Mouse (Mus musculus) lung, embryonic 15.5 days (tissue): ENCODE measurements around the gene Topors. TPM values are rescaled to one million over a fixed set of nuclear protein-coding genes. Genes with fewer than 3 reads are reported as not detected.
A peak's percentile ranks its signal among the peaks of the same experiment; 100 is the strongest.

Experiments used
- ATAC-seq: fragments of 200-750 bp; cut with Nextera tagmentation; 2 replicates; pipeline ENCODE4 v1.8.0; 2017; ENCODE audit warnings: moderate number of reproducible peaks, borderline replicate concordance; ENCODE audit not compliant: low FRiP score, low TSS enrichment; ENCODE audit errors: extremely low read depth
- H3K27ac ChIP-seq: fragments of 300-500 bp; sonication (generic); 2 replicates; pipeline ENCODE4 v1.5.1; 2015; ENCODE audit warnings: moderate library complexity, mild to moderate bottlenecking, inconsistent platforms
- H3K27me3 ChIP-seq: fragments of 300-500 bp; sonication (generic); 2 replicates; pipeline ENCODE4 v1.6.1; 2015; ENCODE audit warnings: inconsistent platforms
- H3K36me3 ChIP-seq: fragments of 300-500 bp; sonication (generic); 2 replicates; pipeline ENCODE4 v1.6.1; 2015; ENCODE audit warnings: inconsistent platforms
- H3K4me1 ChIP-seq: fragments of 300-500 bp; sonication (generic); 2 replicates; pipeline ENCODE4 v1.6.1; 2015; ENCODE audit warnings: inconsistent platforms
- H3K4me2 ChIP-seq: fragments of 300-500 bp; sonication (generic); 2 replicates; pipeline ENCODE4 v1.6.1; 2015; ENCODE audit warnings: inconsistent platforms, mild to moderate bottlenecking, moderate library complexity
- H3K4me3 ChIP-seq: fragments of 300-500 bp; sonication (generic); 2 replicates; pipeline ENCODE4 v1.5.1; 2015; ENCODE audit warnings: mild to moderate bottlenecking, inconsistent platforms
- H3K9ac ChIP-seq: fragments of 300-500 bp; sonication (generic); 2 replicates; pipeline ENCODE4 v1.6.1; 2015; ENCODE audit warnings: inconsistent platforms
- H3K9me3 ChIP-seq: fragments of 300-500 bp; sonication (generic); 2 replicates; pipeline ENCODE4 v1.6.1; 2016; ENCODE audit warnings: inconsistent platforms
- WGBS: fragments of 180-500 bp; shearing (Covaris S2); methylation state at CpG from one replicate; pipeline ENCODE4 v1.1.7; 2015; 5-methylcytosine and 5-hydroxymethylcytosine counted together
- polyA plus RNA-seq: library from polyadenylated mRNA; unstranded; fragments of >200 nt; fragmentation: Nextera tagmentation; extraction: Ambion mirVana; gene quantifications from 2 replicates; pipeline ENCODE4 v1.2.1, GENCODE M21; 2015

Topors gene
- polyA plus RNA-seq, 1 experiment from 2014 or later, result 45.7 TPM

GRCm38 (mm10) chr4:40221876-40222585 lies 47.6 kb downstream of the Topors start:
- whole genome bisulfite sequencing, result 38% methylated on average over 21 of the region's 21 CpGs
- Histone ChIP-seq H3K9ac (no peak overlapping the region), H3K27ac (no peak overlapping the region), H3K4me2 (no peak overlapping the region), H3K4me3 (no peak overlapping the region), H3K9me3 (no peaks in the 10 kb centered on the region), H3K4me1 (no peaks in the 10 kb centered on the region), H3K36me3 (0 out of 2 replicates have a peak, but pooled peaks cover 5% of the 10 kb centered on the region), H3K27me3 (no peaks in the 10 kb centered on the region)
- no peak for ATAC-seq

GRCm38 (mm10) chr4:40221004-40221760 lies 48.5 kb downstream of the Topors start:
- ATAC-seq, result no peak
- Histone ChIP-seq H3K27me3 (no peaks in the 10 kb centered on the region), H3K4me3 (no peak overlapping the region), H3K36me3 (0 out of 2 replicates have a peak, but pooled peaks cover 5% of the 10 kb centered on the region), H3K4me2 (peak overlapping the region; percentile 30; the same call in 1 of the 2 replicates), H3K9ac (no peak overlapping the region), H3K4me1 (no peaks in the 10 kb centered on the region), H3K9me3 (no peaks in the 10 kb centered on the region), H3K27ac (no peak overlapping the region)
- 22% methylated on average over 14 of the region's 14 CpGs for WGBS

- H3K36me3 ChIP-seq, result 0 out of 2 replicates have a peak, but pooled peaks cover 5% of the 10 kb centered on the region
- no peaks in the 10 kb centered on the region for H3K4me1 ChIP-seq
- H3K4me2 ChIP-seq, result peak overlapping the region; percentile 30
- H3K27me3 ChIP-seq, result no peaks in the 10 kb centered on the region
- H3K27ac ChIP-seq, result no peak overlapping the region
- ATAC-seq, result no peak
- no peak overlapping the region for H3K4me3 ChIP-seq
- no peaks in the 10 kb centered on the region for H3K9me3 ChIP-seq
- no peak overlapping the region for H3K9ac ChIP-seq
- 13% methylated on average over 12 of the region's 12 CpGs for WGBS
Observed at GRCm38 (mm10) chr4:40220437-40220836, 49.2 kb downstream of the Topors start.

GRCm38 (mm10) chr4:40218382-40218781 lies 51.3 kb downstream of the Topors start:
- Histone ChIP-seq H3K9ac (no peak overlapping the region), H3K4me3 (no peak overlapping the region), H3K36me3 (no peaks in the 10 kb centered on the region), H3K4me1 (no peaks in the 10 kb centered on the region), H3K9me3 (no peaks in the 10 kb centered on the region), H3K27ac (no peak overlapping the region), H3K27me3 (no peaks in the 10 kb centered on the region), H3K4me2 (no peak overlapping the region)
- ATAC-seq, result no peak
- 74% methylated on average over 7 of the region's 7 CpGs for WGBS

GRCm38 (mm10) chr4:40217910-40218309 lies 51.7 kb downstream of the Topors start:
- H3K4me1 ChIP-seq, result no peaks in the 10 kb centered on the region
- no peaks in the 10 kb centered on the region for H3K36me3 ChIP-seq
- no peak overlapping the region for H3K4me2 ChIP-seq
- 53% methylated on average over 3 of the region's 3 CpGs for WGBS
- H3K9me3 ChIP-seq, result no peaks in the 10 kb centered on the region
- no peak overlapping the region for H3K4me3 ChIP-seq
- no peak overlapping the region for H3K9ac ChIP-seq
- H3K27ac ChIP-seq, result no peak overlapping the region
- H3K27me3 ChIP-seq, result no peaks in the 10 kb centered on the region
- ATAC-seq, result no peak

- H3K27ac ChIP-seq, result no peak overlapping the region
- no peak overlapping the region for H3K4me2 ChIP-seq
- no peak for ATAC-seq
- no peak overlapping the region for H3K4me3 ChIP-seq
- H3K4me1 ChIP-seq, result no peaks in the 10 kb centered on the region
- H3K9ac ChIP-seq, result no peak overlapping the region
- no peaks in the 10 kb centered on the region for H3K27me3 ChIP-seq
- H3K36me3 ChIP-seq, result peaks cover 13% of the 10 kb centered on the region; the same call in 1 of the 2 replicates
- H3K9me3 ChIP-seq, result no peaks in the 10 kb centered on the region
- 80% methylated on average over 4 of the region's 6 CpGs for WGBS
Observed at GRCm38 (mm10) chr4:40212177-40212576, 57.5 kb downstream of the Topors start.

Other genes starting within 250 kb of the Topors start
- gene Aco1, start 126.8 kb downstream of the Topors start, polyA plus RNA-seq, result 57.5 and 58.5 TPM in 2 replicates
- gene Ddx58, start 30.0 kb downstream of the Topors start, polyA plus RNA-seq, result 9.8 and 11.6 TPM in 2 replicates
- 33.8 and 36.7 TPM in 2 replicates for gene Smim27, start 271 bp downstream of the Topors start, polyA plus RNA-seq
- 288 and 314 TPM in 2 replicates for gene Ndufb6, start 9.6 kb upstream of the Topors start, polyA plus RNA-seq
- 0.52 and 0.83 TPM in 2 replicates for gene Tmem215, start 202.3 kb upstream of the Topors start, polyA plus RNA-seq